Mouse (Mus musculus): ENCODE measurements at regions not wholly inside any gene's neighbourhood (a gene's known extent, or its start where the extent isn't known, plus 50 kb on each side); places are given as distances from the start of the nearest gene placed in this dataset.

DNA sequence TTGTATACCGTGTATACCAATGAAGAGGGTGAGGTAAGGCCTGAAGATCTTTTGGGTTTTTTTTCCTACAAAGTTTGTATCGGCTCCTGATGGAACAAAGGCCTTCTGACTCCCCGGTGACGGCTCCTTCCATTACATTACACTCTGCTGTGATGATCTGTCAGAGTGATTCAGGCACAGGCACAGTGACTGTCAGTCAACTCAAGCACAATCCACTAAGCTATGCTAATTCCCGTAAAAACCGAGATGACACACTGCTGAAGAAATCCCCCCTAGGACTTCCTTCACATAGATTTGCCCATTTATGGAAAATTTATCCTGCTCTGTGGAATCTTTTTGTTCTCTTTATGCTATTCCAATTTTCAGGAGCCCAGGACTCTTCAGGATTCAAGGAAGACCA lies 730.0 kb upstream of the Adgrl2 start:
- TF ChIP-seq CTCF (IDR thresholded peaks at IDR 0.05), result no peak
- no peak for TF ChIP-seq EP300 (IDR thresholded peaks at IDR 0.05)

Measured in lung, postnatal 0 days (tissue).